Mouse (Mus musculus): Measurements from ENCODE around the gene Ddx47.
A peak's percentile ranks its signal among the peaks of the same experiment; 100 is the strongest.

Ddx47 gene

GRCm38 (mm10) chr6:135011048-135011733 is at the start of gene Ddx47:
Gene Ddx47 (plus strand): TSS chr6:135011612.
- peak; percentile 97 to 98 for DNase-seq (ENCODE audit: low spot score in 2 of 2)

- DNase-seq (ENCODE audit: low spot score in 2 of 2): no peak
Observed at GRCm38 (mm10) chr6:134961858-134962517, 49.4 kb upstream of the Ddx47 start.

GRCm38 (mm10) chr6:134962518-134962893 is 48.9 kb upstream of the Ddx47 start:
- no peak for DNase-seq (ENCODE audit: low spot score in 2 of 2)

GRCm38 (mm10) chr6:134963910-134964309 is 47.5 kb upstream of the Ddx47 start:
- DNase-seq (ENCODE audit: low spot score in 2 of 2): no peak

GRCm38 (mm10) chr6:134966681-134967080 is 44.7 kb upstream of the Ddx47 start:
- no peak for DNase-seq (ENCODE audit: low spot score in 2 of 2)

- no peak for DNase-seq (ENCODE audit: low spot score in 2 of 2)
Observed at GRCm38 (mm10) chr6:134968326-134968725, 43.1 kb upstream of the Ddx47 start.

GRCm38 (mm10) chr6:134969498-134969897 is 41.9 kb upstream of the Ddx47 start:
- DNase-seq (ENCODE audit: low spot score in 2 of 2): no peak

- DNase-seq (ENCODE audit: low spot score in 2 of 2): no peak
Observed at GRCm38 (mm10) chr6:134972096-134972495, 39.3 kb upstream of the Ddx47 start.

GRCm38 (mm10) chr6:134976628-134977027 is 34.8 kb upstream of the Ddx47 start:
- no peak for DNase-seq (ENCODE audit: low spot score in 2 of 2)

GRCm38 (mm10) chr6:134981231-134982062 is 30.0 kb upstream of the Ddx47 start, which contains the start of gene Apold1:
Gene Apold1 (plus strand): TSS chr6:134981718.
- no peak for DNase-seq (ENCODE audit: low spot score in 2 of 2)

- DNase-seq (ENCODE audit: low spot score in 2 of 2): peak; percentile 88 to 91
Observed at GRCm38 (mm10) chr6:134983529-134984370, 27.7 kb upstream of the Ddx47 start.

GRCm38 (mm10) chr6:134984748-134985147 is 26.7 kb upstream of the Ddx47 start:
- peak in 1 of 2 experiments; percentile 18 for DNase-seq (ENCODE audit: low spot score in 2 of 2)

GRCm38 (mm10) chr6:134988377-134988776 is 23.0 kb upstream of the Ddx47 start:
- no peak for DNase-seq (ENCODE audit: low spot score in 2 of 2)

- DNase-seq (ENCODE audit: low spot score in 2 of 2): no peak
Observed at GRCm38 (mm10) chr6:134990674-134991073, 20.7 kb upstream of the Ddx47 start.

GRCm38 (mm10) chr6:134994031-134994651 is 17.3 kb upstream of the Ddx47 start:
- peak; percentile 68 to 71 for DNase-seq (ENCODE audit: low spot score in 2 of 2)

GRCm38 (mm10) chr6:134994985-134995384 is 16.4 kb upstream of the Ddx47 start:
- peak; percentile 61 to 70 for DNase-seq (ENCODE audit: low spot score in 2 of 2)

GRCm38 (mm10) chr6:134996918-134997317 is 14.5 kb upstream of the Ddx47 start:
- DNase-seq (ENCODE audit: low spot score in 2 of 2): no peak

GRCm38 (mm10) chr6:134998076-134998475 is 13.3 kb upstream of the Ddx47 start:
- no peak for DNase-seq (ENCODE audit: low spot score in 2 of 2)

GRCm38 (mm10) chr6:134998781-134999180 is 12.6 kb upstream of the Ddx47 start:
- DNase-seq (ENCODE audit: low spot score in 2 of 2): no peak

GRCm38 (mm10) chr6:135000272-135000671 is 11.1 kb upstream of the Ddx47 start:
- DNase-seq (ENCODE audit: low spot score in 2 of 2): no peak

GRCm38 (mm10) chr6:135001991-135002390 is 9.4 kb upstream of the Ddx47 start:
- DNase-seq (ENCODE audit: low spot score in 2 of 2): no peak

All from right cerebral cortex, adult 2 months (tissue).